Mouse (Mus musculus) spleen, postnatal 10 days (tissue): Measurements from ENCODE around the gene Traf7.

Source experiments
- DNase-seq, 2 experiments: peaks; one replicate each; pipeline ENCODE4 v3.0.0; 2021 to 2022; ENCODE audit warnings: low spot score in 2 of 2

Gene Traf7

GRCm38 (mm10) chr17:24507129-24507664 is 20.5 kb downstream of the Traf7 start:
- DNase-seq: no peak

GRCm38 (mm10) chr17:24506332-24507070 is 21.2 kb downstream of the Traf7 start:
- no peak for DNase-seq

- DNase-seq: no peak
Measured at GRCm38 (mm10) chr17:24505286-24505955, 22.3 kb downstream of the Traf7 start.

- DNase-seq: no peak
Measured at GRCm38 (mm10) chr17:24504085-24504484, 23.7 kb downstream of the Traf7 start.

- DNase-seq: peak in 1 of 2 experiments; percentile 45
Measured at GRCm38 (mm10) chr17:24502208-24502607, 25.5 kb downstream of the Traf7 start.

- DNase-seq: no peak
Measured at GRCm38 (mm10) chr17:24496026-24496425, 31.7 kb downstream of the Traf7 start.

- no peak for DNase-seq
Measured at GRCm38 (mm10) chr17:24495443-24495842, 32.3 kb downstream of the Traf7 start.

- peak in 1 of 2 experiments; percentile 72 for DNase-seq
Measured at GRCm38 (mm10) chr17:24494627-24495335, 33.0 kb downstream of the Traf7 start.

- no peak for DNase-seq
Measured at GRCm38 (mm10) chr17:24490399-24490798, 37.3 kb downstream of the Traf7 start.

GRCm38 (mm10) chr17:24489265-24490030 is 38.3 kb downstream of the Traf7 start:
- no peak for DNase-seq

- no peak for DNase-seq
Measured at GRCm38 (mm10) chr17:24488662-24489264, 39.0 kb downstream of the Traf7 start.

GRCm38 (mm10) chr17:24488186-24488661 is 39.5 kb downstream of the Traf7 start, which contains the start of gene Caskin1:
Gene Caskin1, plus strand, starts transcription at chr17:24488601.
- DNase-seq: no peak

- DNase-seq: no peak
Measured at GRCm38 (mm10) chr17:24485090-24485860, 42.5 kb downstream of the Traf7 start.

GRCm38 (mm10) chr17:24483495-24483894 is 44.2 kb downstream of the Traf7 start:
- no peak for DNase-seq

GRCm38 (mm10) chr17:24481027-24481815 is 46.5 kb downstream of the Traf7 start:
- DNase-seq: no peak

GRCm38 (mm10) chr17:24480201-24480826 is 47.4 kb downstream of the Traf7 start:
- no peak for DNase-seq

GRCm38 (mm10) chr17:24479431-24479830 is 48.3 kb downstream of the Traf7 start:
- DNase-seq: no peak

GRCm38 (mm10) chr17:24478663-24479380 is 48.9 kb downstream of the Traf7 start, which contains the start of gene Mlst8:
Gene Mlst8, minus strand, starts transcription at chr17:24479078.
- DNase-seq: peak; percentile 99
